Mouse (Mus musculus): ENCODE measurements at regions not wholly inside any gene's neighbourhood (a gene's known extent, or its start where the extent isn't known, plus 50 kb on each side); places are given as distances from the start of the nearest gene placed in this dataset.

GRCm38 (mm10) chr3:105152158-105152541 lies 85.5 kb downstream of the 4930564D02Rik start:
- H3K27me3 ChIP-seq (ENCODE audit: control insufficient read depth, insufficient read depth, low read length) = no peaks in the 10 kb centered on the region
- no peak overlapping the region for H3K4me3 ChIP-seq (ENCODE audit: control insufficient read depth, insufficient read depth, low read length)
- WGBS = 44% methylated on average over 1 of the region's 1 CpGs
- no peaks in the 10 kb centered on the region for H3K4me1 ChIP-seq (replicated peaks; ENCODE audit: control insufficient read depth, insufficient read depth, low read length)
- no peaks in the 10 kb centered on the region for H3K36me3 ChIP-seq (ENCODE audit: control insufficient read depth, insufficient read depth, low read length)
- H3K27ac ChIP-seq (ENCODE audit: control insufficient read depth, insufficient read depth, low read length) = no peak overlapping the region
- no peak for DNase-seq
- TF ChIP-seq POLR2A (IDR thresholded peaks at IDR 0.05; ENCODE audit: control insufficient read depth, extremely low read depth, insufficient read depth, low read length, poor library complexity) (no peak), CTCF (IDR thresholded peaks at IDR 0.05; ENCODE audit: borderline replicate concordance, control insufficient read depth, extremely low read depth, insufficient read depth, low read length, poor library complexity) (no peak)

GRCm38 (mm10) chr3:105158376-105158775 lies 91.7 kb downstream of the 4930564D02Rik start:
- WGBS = 38% methylated on average over 2 of the region's 2 CpGs
- no peak for TF ChIP-seq CTCF (IDR thresholded peaks at IDR 0.05; ENCODE audit: borderline replicate concordance, control insufficient read depth, extremely low read depth, insufficient read depth, low read length, poor library complexity)
- no peak for TF ChIP-seq POLR2A (IDR thresholded peaks at IDR 0.05; ENCODE audit: control insufficient read depth, extremely low read depth, insufficient read depth, low read length, poor library complexity)

GRCm38 (mm10) chr3:105165355-105165754 lies 98.7 kb downstream of the 4930564D02Rik start:
- H3K36me3 ChIP-seq (ENCODE audit: control insufficient read depth, insufficient read depth, low read length) = no peaks in the 10 kb centered on the region
- H3K27me3 ChIP-seq (ENCODE audit: control insufficient read depth, insufficient read depth, low read length) = no peaks in the 10 kb centered on the region
- H3K4me3 ChIP-seq (ENCODE audit: control insufficient read depth, insufficient read depth, low read length) = no peak overlapping the region
- no peak overlapping the region for H3K27ac ChIP-seq (ENCODE audit: control insufficient read depth, insufficient read depth, low read length)
- 57% methylated on average over 2 of the region's 2 CpGs for WGBS
- DNase-seq = peak; percentile 78
- TF ChIP-seq POLR2A (IDR thresholded peaks at IDR 0.05; ENCODE audit: control insufficient read depth, extremely low read depth, insufficient read depth, low read length, poor library complexity) = no peak
- no peak for TF ChIP-seq CTCF (IDR thresholded peaks at IDR 0.05; ENCODE audit: borderline replicate concordance, control insufficient read depth, extremely low read depth, insufficient read depth, low read length, poor library complexity)
- no peaks in the 10 kb centered on the region for H3K4me1 ChIP-seq (replicated peaks; ENCODE audit: control insufficient read depth, insufficient read depth, low read length)

More at GRCm38 (mm10) chr3:105158376-105158775, 91.7 kb downstream of the 4930564D02Rik start:
- Histone ChIP-seq H3K4me3 (ENCODE audit: control insufficient read depth, insufficient read depth, low read length) (no peak overlapping the region), H3K27me3 (ENCODE audit: control insufficient read depth, insufficient read depth, low read length) (no peaks in the 10 kb centered on the region), H3K27ac (ENCODE audit: control insufficient read depth, insufficient read depth, low read length) (no peak overlapping the region), H3K4me1 (replicated peaks; ENCODE audit: control insufficient read depth, insufficient read depth, low read length) (no peaks in the 10 kb centered on the region), H3K36me3 (ENCODE audit: control insufficient read depth, insufficient read depth, low read length) (no peaks in the 10 kb centered on the region)
- no peak for DNase-seq

GRCm38 (mm10) chr3:105169117-105169516 lies 102.5 kb downstream of the 4930564D02Rik start:
- H3K4me3 ChIP-seq (ENCODE audit: control insufficient read depth, insufficient read depth, low read length) = no peak overlapping the region
- no peak for TF ChIP-seq POLR2A (IDR thresholded peaks at IDR 0.05; ENCODE audit: control insufficient read depth, extremely low read depth, insufficient read depth, low read length, poor library complexity)
- TF ChIP-seq CTCF (IDR thresholded peaks at IDR 0.05; ENCODE audit: borderline replicate concordance, control insufficient read depth, extremely low read depth, insufficient read depth, low read length, poor library complexity) = no peak
- no peaks in the 10 kb centered on the region for H3K4me1 ChIP-seq (replicated peaks; ENCODE audit: control insufficient read depth, insufficient read depth, low read length)
- WGBS = 86% methylated on average over 4 of the region's 4 CpGs
- H3K36me3 ChIP-seq (ENCODE audit: control insufficient read depth, insufficient read depth, low read length) = no peaks in the 10 kb centered on the region
- no peak for DNase-seq
- no peaks in the 10 kb centered on the region for H3K27me3 ChIP-seq (ENCODE audit: control insufficient read depth, insufficient read depth, low read length)
- no peak overlapping the region for H3K27ac ChIP-seq (ENCODE audit: control insufficient read depth, insufficient read depth, low read length)

GRCm38 (mm10) chr3:105171527-105171926 lies 104.9 kb downstream of the 4930564D02Rik start:
- H3K36me3 ChIP-seq (ENCODE audit: control insufficient read depth, insufficient read depth, low read length) = no peaks in the 10 kb centered on the region
- no peak for DNase-seq
- no peak overlapping the region for H3K27ac ChIP-seq (ENCODE audit: control insufficient read depth, insufficient read depth, low read length)
- no peaks in the 10 kb centered on the region for H3K27me3 ChIP-seq (ENCODE audit: control insufficient read depth, insufficient read depth, low read length)
- WGBS = 89% methylated on average over 5 of the region's 5 CpGs
- H3K4me1 ChIP-seq (replicated peaks; ENCODE audit: control insufficient read depth, insufficient read depth, low read length) = no peaks in the 10 kb centered on the region
- no peak overlapping the region for H3K4me3 ChIP-seq (ENCODE audit: control insufficient read depth, insufficient read depth, low read length)
- TF ChIP-seq CTCF (IDR thresholded peaks at IDR 0.05; ENCODE audit: borderline replicate concordance, control insufficient read depth, extremely low read depth, insufficient read depth, low read length, poor library complexity) = no peak
- no peak for TF ChIP-seq POLR2A (IDR thresholded peaks at IDR 0.05; ENCODE audit: control insufficient read depth, extremely low read depth, insufficient read depth, low read length, poor library complexity)

- H3K27me3 ChIP-seq (ENCODE audit: control insufficient read depth, insufficient read depth, low read length) = no peaks in the 10 kb centered on the region
- H3K4me3 ChIP-seq (ENCODE audit: control insufficient read depth, insufficient read depth, low read length) = no peak overlapping the region
- 79% methylated on average over 1 of the region's 1 CpGs for WGBS
- no peak for DNase-seq
- H3K36me3 ChIP-seq (ENCODE audit: control insufficient read depth, insufficient read depth, low read length) = no peaks in the 10 kb centered on the region
- H3K27ac ChIP-seq (ENCODE audit: control insufficient read depth, insufficient read depth, low read length) = no peak overlapping the region
- TF ChIP-seq POLR2A (IDR thresholded peaks at IDR 0.05; ENCODE audit: control insufficient read depth, extremely low read depth, insufficient read depth, low read length, poor library complexity) (no peak), CTCF (IDR thresholded peaks at IDR 0.05; ENCODE audit: borderline replicate concordance, control insufficient read depth, extremely low read depth, insufficient read depth, low read length, poor library complexity) (no peak)
- H3K4me1 ChIP-seq (replicated peaks; ENCODE audit: control insufficient read depth, insufficient read depth, low read length) = no peaks in the 10 kb centered on the region
These were observed 105.4 kb downstream of the 4930564D02Rik start for GRCm38 (mm10) chr3:105172054-105172453.

- WGBS = 83% methylated on average over 7 of the region's 7 CpGs
- TF ChIP-seq CTCF (IDR thresholded peaks at IDR 0.05; ENCODE audit: borderline replicate concordance, control insufficient read depth, extremely low read depth, insufficient read depth, low read length, poor library complexity) (no peak), POLR2A (IDR thresholded peaks at IDR 0.05; ENCODE audit: control insufficient read depth, extremely low read depth, insufficient read depth, low read length, poor library complexity) (no peak)
- no peaks in the 10 kb centered on the region for H3K27me3 ChIP-seq (ENCODE audit: control insufficient read depth, insufficient read depth, low read length)
- H3K27ac ChIP-seq (ENCODE audit: control insufficient read depth, insufficient read depth, low read length) = no peak overlapping the region
- no peaks in the 10 kb centered on the region for H3K36me3 ChIP-seq (ENCODE audit: control insufficient read depth, insufficient read depth, low read length)
- DNase-seq = no peak
- no peak overlapping the region for H3K4me3 ChIP-seq (ENCODE audit: control insufficient read depth, insufficient read depth, low read length)
- no peaks in the 10 kb centered on the region for H3K4me1 ChIP-seq (replicated peaks; ENCODE audit: control insufficient read depth, insufficient read depth, low read length)
These were observed 124.7 kb downstream of the 4930564D02Rik start for GRCm38 (mm10) chr3:105191303-105191702.

All from thymus, adult 2 months (tissue).